In genomic region chr3:121703155-121703879, GRCm38 (mm10) we compare ENCODE assay signal across 38 mouse cellular contexts. TPM values are rescaled to one million over a fixed set of nuclear protein-coding genes. Genes with fewer than 3 reads are reported as not detected.
A peak's percentile ranks its signal among the peaks of the same experiment; 100 is the strongest.
DNase-seq lines count a peak whose midpoint lies in the region; ATAC-seq and TF ChIP-seq lines count a peak whose summit lies in the region.
"Had no signal": no experiment of that assay in that cellular context is flagged by ENCODE, and none has a peak within 500 bp of the region (broad histone marks: within the 10 kb centered on the region; RNA-seq: fewer than 3 reads in every experiment).

No protein-coding gene starts in this region.

- no peak overlapping the region for H3K4me2 ChIP-seq in CH12.LX (ENCODE audit: insufficient read depth, low read depth, poor library complexity, severe bottlenecking)
- H3K4me2 ChIP-seq in midbrain, embryonic 16.5 days (ENCODE audit: low read length): no peak overlapping the region
- H3K4me2 ChIP-seq in forebrain, embryonic 16.5 days (ENCODE audit: low read length): no peak overlapping the region
- H3K4me2 ChIP-seq: forebrain, embryonic 12.5 days; heart, embryonic 12.5 days; hindbrain, embryonic 14.5 days; liver, embryonic 12.5 days; neural tube, embryonic 13.5 days had no signal

- DNase-seq in CH12.LX (ENCODE audit: extremely low read depth): peak; percentile 28
- no peak for DNase-seq in urinary bladder, postnatal 14 days (ENCODE audit: low spot score)
- DNase-seq: adrenal gland, adult 8-10 months; cerebellum, adult 11 months; cerebellum, adult 9-10 months; gastrocnemius, postnatal 10 days; heart, adult 18-20 months; heart, postnatal 4 days; kidney, adult 9 months; kidney, postnatal 14 days; left cerebral cortex, postnatal 4 days; liver, postnatal 0 days; lung, postnatal 4 days; right cerebral cortex, postnatal 4 days; thymus, adult 18-20 months; thymus, postnatal 36 days had no signal

- H3K4me1 ChIP-seq in CH12.LX (ENCODE audit: control insufficient read depth in 1 of 2, insufficient read depth in 2 of 2): peaks cover 2 to 8% of the 10 kb centered on the region in 2 experiments; a peak in 2 of 4 replicates
- peaks cover 5% of the 10 kb centered on the region; the same call in 1 of the 2 replicates for H3K4me1 ChIP-seq in brown adipose tissue, adult 24 weeks (ENCODE audit: control insufficient read depth, insufficient read depth, insufficient read length, low read length)
- peaks cover 26% of the 10 kb centered on the region for H3K4me1 ChIP-seq in midbrain, embryonic 16.5 days (ENCODE audit: control insufficient read depth, insufficient read depth, low read length)
- peaks cover 25% of the 10 kb centered on the region for H3K4me1 ChIP-seq in forebrain, embryonic 16.5 days (replicated peaks; ENCODE audit: control insufficient read depth, insufficient read depth, low read length)
- H3K4me1 ChIP-seq: liver, embryonic 12.5 days had no signal

- dilution Hi-C loops in CH12.LX (cut with MboI; ENCODE audit: extremely low pct_ligation_motif_present, extremely low pct_unique_long_range_greater_than_20kb, low sequenced_read_pairs): no loop called here

- 84% methylated on average over 7 of the region's 7 CpGs for WGBS in midbrain, embryonic 16.5 days
- 92% methylated on average over 7 of the region's 7 CpGs for WGBS in forebrain, embryonic 16.5 days

- no peaks in the 10 kb centered on the region for H3K9me3 ChIP-seq in CH12.LX (replicated peaks; ENCODE audit: low read length)
- no peaks in the 10 kb centered on the region for H3K9me3 ChIP-seq in midbrain, embryonic 16.5 days (replicated peaks; ENCODE audit: control insufficient read depth, low read length, poor library complexity, severe bottlenecking)
- H3K9me3 ChIP-seq in forebrain, embryonic 16.5 days (ENCODE audit: control insufficient read depth, low read length): no peaks in the 10 kb centered on the region
- H3K9me3 ChIP-seq: forebrain, embryonic 12.5 days; heart, embryonic 12.5 days; liver, embryonic 12.5 days; midbrain, embryonic 10.5 days; neural tube, embryonic 13.5 days had no signal

- no peak overlapping the region for H3K4me3 ChIP-seq in CH12.LX (replicated peaks in 1 of 3; ENCODE audit: low read depth in 2 of 3, low read length in 2 of 3, poor library complexity in 1 of 3)
- H3K4me3 ChIP-seq in brown adipose tissue, adult 24 weeks (ENCODE audit: insufficient read depth, low read depth, low read length): no peak overlapping the region
- H3K4me3 ChIP-seq in midbrain, embryonic 16.5 days (ENCODE audit: low read depth, low read length): no peak overlapping the region
- H3K4me3 ChIP-seq in forebrain, embryonic 16.5 days (replicated peaks; ENCODE audit: low read length): no peak overlapping the region
- H3K4me3 ChIP-seq: forebrain, embryonic 12.5 days; heart, embryonic 12.5 days; liver, embryonic 12.5 days; midbrain, embryonic 10.5 days; neural tube, embryonic 13.5 days had no signal

- in situ Hi-C loops in CH12.LX (cut with MboI; ENCODE audit: low pct_ligation_motif_present, low pct_unique_long_range_greater_than_20kb, low sequenced_read_pairs): loop anchor here (25.0 kb wide), 1 partner anchor 391 kb away; no protein-coding TSS in a partner anchor

- no peaks in the 10 kb centered on the region for H3K36me3 ChIP-seq in CH12.LX (replicated peaks in 1 of 2; ENCODE audit: control insufficient read depth in 1 of 2, insufficient read depth in 1 of 2, low read length in 1 of 2)
- no peaks in the 10 kb centered on the region for H3K36me3 ChIP-seq in midbrain, embryonic 16.5 days (ENCODE audit: control insufficient read depth, insufficient read depth, low read length)
- H3K36me3 ChIP-seq in forebrain, embryonic 16.5 days (ENCODE audit: control insufficient read depth, insufficient read depth): no peaks in the 10 kb centered on the region
- H3K36me3 ChIP-seq: forebrain, embryonic 12.5 days; heart, embryonic 12.5 days; liver, embryonic 12.5 days; midbrain, embryonic 10.5 days; neural tube, embryonic 13.5 days had no signal

- H3K27ac ChIP-seq in CH12.LX (ENCODE audit: insufficient read depth, low read depth): no peak overlapping the region
- peak overlapping the region; percentile 47; the same call in 1 of the 2 replicates for H3K27ac ChIP-seq in brown adipose tissue, adult 24 weeks (replicated peaks; ENCODE audit: low read depth, low read length)
- H3K27ac ChIP-seq in midbrain, embryonic 16.5 days (ENCODE audit: low read length): no peak overlapping the region
- H3K27ac ChIP-seq in forebrain, embryonic 16.5 days (ENCODE audit: low read length): no peak overlapping the region
- H3K27ac ChIP-seq: forebrain, embryonic 12.5 days; hindbrain, embryonic 14.5 days; liver, embryonic 12.5 days; midbrain, embryonic 10.5 days; neural tube, embryonic 13.5 days; stomach, postnatal 0 days had no signal

- no peaks in the 10 kb centered on the region for H3K79me2 ChIP-seq in CH12.LX (replicated peaks; ENCODE audit: control insufficient read depth, extremely low read depth, insufficient read depth, poor library complexity, severe bottlenecking)

- TF ChIP-seq RAD21 in CH12.LX (IDR thresholded peaks at IDR 0.05; ENCODE audit: low read depth, low read length): no peak

- no peak for TF ChIP-seq POLR2A in CH12.LX (IDR thresholded peaks at IDR 0.05; ENCODE audit: low read depth, low read length)

- H3K27me3 ChIP-seq in CH12.LX (replicated peaks): no peaks in the 10 kb centered on the region
- H3K27me3 ChIP-seq in midbrain, embryonic 16.5 days (ENCODE audit: control insufficient read depth, insufficient read depth, low read depth, low read length): no peaks in the 10 kb centered on the region
- no peaks in the 10 kb centered on the region for H3K27me3 ChIP-seq in forebrain, embryonic 16.5 days (replicated peaks; ENCODE audit: control insufficient read depth, insufficient read depth, low read length)
- H3K27me3 ChIP-seq: forebrain, embryonic 12.5 days; heart, embryonic 12.5 days; neural tube, embryonic 13.5 days had no signal

- TF ChIP-seq CTCF in CH12.LX (conservative IDR thresholded peaks at IDR 0.05 in 1 of 2, IDR thresholded peaks at IDR 0.05 in 1 of 2; ENCODE audit: low read depth in 2 of 2, low read length in 2 of 2): no peak

- no peak overlapping the region for H3K9ac ChIP-seq in CH12.LX (ENCODE audit: insufficient read depth, low read depth)
- H3K9ac ChIP-seq in midbrain, embryonic 16.5 days (ENCODE audit: low read depth, low read length): no peak overlapping the region
- no peak overlapping the region for H3K9ac ChIP-seq in forebrain, embryonic 16.5 days (replicated peaks; ENCODE audit: low read depth, low read length)
- H3K9ac ChIP-seq: forebrain, embryonic 12.5 days; heart, embryonic 12.5 days; hindbrain, embryonic 14.5 days; liver, embryonic 12.5 days; liver, postnatal 0 days; neural tube, embryonic 13.5 days had no signal

- peak; percentile 78 for ATAC-seq in megakaryocyte, adult 5-6 weeks (ENCODE audit: poor library complexity, severe bottlenecking)
- no peak for ATAC-seq in midbrain, embryonic 16.5 days
- ATAC-seq in forebrain, embryonic 16.5 days: no peak
- ATAC-seq: intestine, postnatal 0 days; liver, embryonic 12.5 days; liver, postnatal 0 days had no signal

- no peak for TF ChIP-seq EP300 in CH12.LX (IDR thresholded peaks at IDR 0.05; ENCODE audit: low read length)

TF ChIP-seq in CH12.LX, 34 proteins besides CTCF, POLR2A, EP300 and RAD21:
- TF ChIP-seq MAFK (IDR thresholded peaks at IDR 0.05; ENCODE audit: insufficient replicate concordance, low read length) (0 out of 2 replicates have a peak, but pooled peaks have one; percentile 38), ZMIZ1 (IDR thresholded peaks at IDR 0.05; ENCODE audit: low read depth, low read length) (no peak)

RNA-seq across cellular contexts. Expression of gene F3, which starts 20.0 kb away (rescaled TPM):
- total RNA-seq in CH12.LX (2012; rRNA removed) (0.34 and 0.55 TPM in 2 replicates), CH12.LX (2014; rRNA removed) (0.46 and 0.86 TPM in 2 replicates)
- polyA plus RNA-seq in CH12.LX (2012; ENCODE audit: insufficient read length, low read depth): 0.73 and 0.86 TPM in 2 replicates
- polyA plus RNA-seq in brown adipose tissue, adult 24 weeks (2012; ENCODE audit: insufficient read depth, insufficient read length, missing spikeins): 32.7 and 54.0 TPM in 2 replicates
- 0.89 TPM in 1 of 2 replicates, not detected in the other for total RNA-seq in megakaryocyte, adult 5-6 weeks (2015)
- total RNA-seq in megakaryocyte, adult 5-6 weeks (2017): 2.6 TPM in 1 of 2 replicates, not detected in the other
- 10.1 and 13.0 TPM in 2 replicates for polyA plus RNA-seq in midbrain, embryonic 16.5 days (2015; fragmentation: Nextera tagmentation; extraction: Ambion mirVana)
- polyA plus RNA-seq in forebrain, embryonic 16.5 days (2015; fragmentation: Nextera tagmentation; extraction: Ambion mirVana): 9.1 and 9.5 TPM in 2 replicates

RNA-seq across cellular contexts. Expression of gene 4930432M17Rik, which starts 32.8 kb away (rescaled TPM):
- total RNA-seq in CH12.LX (2012; rRNA removed) (not detected in 2 replicates), CH12.LX (2014; rRNA removed) (not detected in 2 replicates)
- polyA plus RNA-seq in CH12.LX (2012; ENCODE audit: insufficient read length, low read depth): not detected in 2 replicates
- not detected in 2 replicates for polyA plus RNA-seq in brown adipose tissue, adult 24 weeks (2012; ENCODE audit: insufficient read depth, insufficient read length, missing spikeins)
- not detected in 2 replicates for total RNA-seq in megakaryocyte, adult 5-6 weeks (2015)
- not detected in 2 replicates for total RNA-seq in megakaryocyte, adult 5-6 weeks (2017)
- not detected in 2 replicates for polyA plus RNA-seq in midbrain, embryonic 16.5 days (2015; fragmentation: Nextera tagmentation; extraction: Ambion mirVana)
- not detected in 2 replicates for polyA plus RNA-seq in forebrain, embryonic 16.5 days (2015; fragmentation: Nextera tagmentation; extraction: Ambion mirVana)
- total RNA-seq: adrenal gland, adult 8-10 months; adrenal gland, postnatal 4 days; gastrocnemius, postnatal 10 days; heart, adult 18-20 months; heart, postnatal 4 days; layer of hippocampus, postnatal 14 days; left cerebral cortex, adult 8-10 months; left cerebral cortex, postnatal 4 days; midbrain, postnatal 0 days had no signal
- polyA plus RNA-seq: cortical plate, adult 2 months; embryonic facial prominence, embryonic 14.5 days; forebrain, embryonic 12.5 days; heart, embryonic 12.5 days; heart, postnatal 0 days; hindbrain, embryonic 14.5 days; intestine, postnatal 0 days; limb, embryonic 14.5 days; liver, embryonic 12.5 days; liver, postnatal 0 days; lung, embryonic 16.5 days; midbrain, embryonic 10.5 days; midbrain, postnatal 0 days; neural tube, embryonic 13.5 days; spleen, adult 2 months; stomach, postnatal 0 days had no signal
